In the genomic region with DNA sequence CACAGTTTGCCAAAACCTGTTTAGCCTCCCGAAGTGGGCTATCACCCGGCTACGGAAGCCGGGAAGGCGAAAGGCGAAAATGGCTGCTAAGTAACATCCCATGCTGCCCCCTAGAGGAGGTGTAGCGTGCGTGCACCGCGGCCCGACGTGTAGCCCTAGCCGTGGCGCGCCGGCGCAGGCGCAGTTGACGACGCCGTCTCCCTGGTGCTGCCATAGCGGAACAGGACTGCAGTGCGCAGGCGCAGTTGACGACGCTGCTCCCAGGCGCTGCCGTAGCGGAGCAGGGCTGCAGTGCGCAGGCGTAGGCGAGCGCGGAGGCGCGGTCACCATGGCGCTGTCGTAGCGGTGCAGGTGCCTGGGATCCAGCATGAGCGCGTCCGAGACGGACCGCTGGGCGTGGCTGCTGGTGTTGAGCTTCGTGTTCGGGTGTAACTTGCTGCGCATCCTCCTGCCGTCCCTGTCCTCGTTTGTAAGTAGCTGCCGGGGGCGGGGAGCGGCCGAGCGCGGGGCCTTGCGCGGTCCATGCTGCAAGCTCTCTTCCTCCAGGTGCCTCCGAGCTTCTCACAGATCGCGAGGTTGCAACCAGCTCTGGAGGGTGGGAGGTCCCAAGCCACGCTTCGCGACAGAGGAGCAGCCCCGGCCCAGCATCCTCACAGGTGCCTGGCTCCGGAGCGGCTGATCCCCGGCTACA, we compare ENCODE assay signal across 8 mouse cellular contexts. TPM values are rescaled to one million over a fixed set of nuclear protein-coding genes. Genes with fewer than 3 reads are reported as not detected.
DNase-seq lines count a peak whose midpoint lies in the region; ATAC-seq lines count a peak whose summit lies in the region.

Wrb (plus strand) TSS at position 298 of the 691 bp plus-strand sequence.

- peak within 1 kb of the TSS; percentile 79 for H3K9ac ChIP-seq in hindbrain, embryonic 15.5 days

- peak; percentile 100 for DNase-seq in T-cell, adult 2 months (ENCODE audit: low spot score)
- peak; percentile 99 to 100 for DNase-seq in cerebellum, postnatal 36 days
- peak; percentile 100 for DNase-seq in frontal cortex, postnatal 36 days (ENCODE audit: low spot score in 2 of 2)
- DNase-seq in left cerebral cortex, adult 11 months (ENCODE audit: low spot score) = peak; percentile 100
- peak; percentile 100 for DNase-seq in lung, postnatal 4 days
- DNase-seq in retina, postnatal 7 days (ENCODE audit: low read depth, low spot score) = peak; percentile 100
- peak; percentile 99 for DNase-seq in urinary bladder, adult 2 months (ENCODE audit: low spot score)

- peak within 1 kb of the TSS; percentile 77 for H3K4me2 ChIP-seq in hindbrain, embryonic 15.5 days

- H3K36me3 ChIP-seq in hindbrain, embryonic 15.5 days = no peaks in the 10 kb centered on the region

- under 1% methylated on average over 68 of the region's 68 CpGs for WGBS in hindbrain, embryonic 15.5 days

- ATAC-seq in hindbrain, embryonic 15.5 days (ENCODE audit: low FRiP score, low read depth) = peak; percentile 95

- H3K9me3 ChIP-seq in hindbrain, embryonic 15.5 days = no peaks in the 10 kb centered on the region

- no peaks in the 10 kb centered on the region for H3K27me3 ChIP-seq in hindbrain, embryonic 15.5 days

- peaks cover 26% of the 10 kb centered on the region for H3K4me1 ChIP-seq in hindbrain, embryonic 15.5 days (replicated peaks)

- H3K4me3 ChIP-seq in hindbrain, embryonic 15.5 days = peak within 1 kb of the TSS; percentile 91

- peak within 1 kb of the TSS; percentile 86 for H3K27ac ChIP-seq in hindbrain, embryonic 15.5 days (replicated peaks)

RNA-seq across cellular contexts. Expression of gene Wrb, which starts in this region (rescaled TPM):
- polyA plus RNA-seq in hindbrain, embryonic 15.5 days (2015; fragmentation: Nextera tagmentation; extraction: Ambion mirVana) = 205 and 206 TPM in 2 replicates
- polyA plus RNA-seq in urinary bladder, adult 2 months (2012; rRNA removed) = 38.2 and 51.0 TPM in 2 replicates

Comparison
In these comparisons a context has a peak if more than half of its experiments do, and no peak if none do; other contexts are left out.
1. Peak in every context shown above with its lines: DNase-seq, ATAC-seq, H3K4me3 ChIP-seq and H3K27ac ChIP-seq.